Mouse (Mus musculus): Measurements from ENCODE around the gene Zfp87. TPM values are rescaled to one million over a fixed set of nuclear protein-coding genes. Genes with fewer than 3 reads are reported as not detected.

Zfp87 gene
- total RNA-seq (2015), result 25.4 and 25.5 TPM in 2 replicates
- total RNA-seq (2017), result 12.9 and 22.4 TPM in 2 replicates

DNA sequence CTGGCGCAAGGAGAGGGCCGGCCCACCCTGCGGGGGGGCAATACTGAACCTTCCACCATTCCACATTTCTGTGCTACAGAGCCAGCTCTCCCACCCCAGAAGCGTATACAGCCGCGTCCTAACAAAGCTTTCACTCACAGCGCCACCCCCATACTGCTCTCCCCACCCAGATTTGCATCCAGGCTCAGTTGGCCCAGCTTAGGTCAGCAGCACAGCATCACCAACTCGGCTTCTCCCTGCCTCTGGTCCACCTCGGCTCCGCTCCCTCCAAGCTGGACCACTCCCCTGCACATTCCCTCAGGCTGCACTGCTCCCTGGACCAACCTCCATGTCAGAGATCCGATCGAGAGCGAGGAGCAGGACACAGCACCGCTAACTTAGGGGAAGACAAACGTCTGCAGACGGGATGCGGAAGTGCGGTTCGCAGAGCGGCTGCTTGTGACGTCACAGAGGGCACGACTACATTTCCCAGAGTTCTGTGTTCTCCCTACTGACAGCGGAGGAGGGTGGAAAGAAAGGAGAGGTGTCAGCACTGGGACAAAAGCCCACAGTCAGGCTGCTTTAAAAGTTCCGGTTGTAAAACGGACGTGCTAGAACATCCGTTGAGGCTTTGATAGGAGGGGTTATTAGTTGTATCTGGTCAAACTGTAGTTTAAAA, at the start of gene Zfp87, which contains the start of gene Gm26965:
Zfp87 (minus strand) TSS at position 425 of the 658 bp plus-strand sequence.
Gm26965 (minus strand) TSS at position 399 of the 658 bp plus-strand sequence.
- peak; percentile 97 for ATAC-seq (replicated peaks; ENCODE audit: poor library complexity)

DNA sequence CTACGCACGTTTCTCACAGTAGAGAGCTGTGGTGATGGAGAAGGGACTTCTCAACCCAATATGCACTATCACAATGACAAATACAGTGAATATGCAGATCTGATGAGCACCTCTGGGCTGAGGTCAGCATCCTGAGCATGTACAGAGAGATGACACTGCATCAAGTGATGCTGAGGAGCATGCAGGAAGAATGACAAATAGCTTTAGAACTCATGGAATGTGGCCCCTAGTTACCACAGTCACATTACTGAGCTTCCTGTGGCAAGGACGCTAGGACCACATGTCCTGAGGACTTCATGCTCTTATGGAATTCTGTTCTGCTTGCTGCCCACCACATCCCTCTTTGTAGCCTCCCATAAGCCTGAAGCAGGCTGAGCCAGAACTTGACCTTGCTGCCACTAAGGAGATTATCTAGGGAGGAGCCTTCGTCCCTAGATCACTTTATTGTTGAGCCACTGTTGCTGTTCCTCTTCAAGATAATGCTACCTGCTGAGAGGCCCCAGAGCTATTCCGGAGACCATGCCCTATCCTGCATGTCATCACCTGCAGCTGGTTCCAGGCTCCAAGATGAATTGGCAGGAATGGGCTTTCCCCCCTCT, 46.7 kb upstream of the Zfp87 start:
- no peak for ATAC-seq (replicated peaks; ENCODE audit: poor library complexity)

DNA sequence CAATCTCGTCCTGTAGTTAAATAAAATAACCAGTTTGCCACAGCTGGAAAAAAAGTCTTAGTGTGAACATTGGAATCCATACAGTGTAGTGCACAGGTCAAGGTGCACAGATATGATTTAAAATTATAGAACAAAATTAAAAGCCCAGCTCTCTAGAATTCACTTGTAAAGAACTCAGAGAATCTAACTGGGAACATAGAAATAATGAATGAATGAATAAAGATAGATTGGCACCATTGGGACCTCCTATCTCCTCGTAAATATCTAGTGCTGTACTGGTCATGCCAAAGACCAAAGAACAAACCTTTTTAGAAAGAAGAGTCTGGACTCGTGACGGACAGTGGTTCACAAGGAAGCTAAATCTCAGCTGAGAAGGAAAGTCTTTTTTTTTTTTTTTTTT, 27.8 kb upstream of the Zfp87 start, which contains the start of gene Zfp748:
Zfp748 (minus strand) TSS at position 101 of the 400 bp plus-strand sequence.
- no peak for ATAC-seq (replicated peaks; ENCODE audit: poor library complexity)

DNA sequence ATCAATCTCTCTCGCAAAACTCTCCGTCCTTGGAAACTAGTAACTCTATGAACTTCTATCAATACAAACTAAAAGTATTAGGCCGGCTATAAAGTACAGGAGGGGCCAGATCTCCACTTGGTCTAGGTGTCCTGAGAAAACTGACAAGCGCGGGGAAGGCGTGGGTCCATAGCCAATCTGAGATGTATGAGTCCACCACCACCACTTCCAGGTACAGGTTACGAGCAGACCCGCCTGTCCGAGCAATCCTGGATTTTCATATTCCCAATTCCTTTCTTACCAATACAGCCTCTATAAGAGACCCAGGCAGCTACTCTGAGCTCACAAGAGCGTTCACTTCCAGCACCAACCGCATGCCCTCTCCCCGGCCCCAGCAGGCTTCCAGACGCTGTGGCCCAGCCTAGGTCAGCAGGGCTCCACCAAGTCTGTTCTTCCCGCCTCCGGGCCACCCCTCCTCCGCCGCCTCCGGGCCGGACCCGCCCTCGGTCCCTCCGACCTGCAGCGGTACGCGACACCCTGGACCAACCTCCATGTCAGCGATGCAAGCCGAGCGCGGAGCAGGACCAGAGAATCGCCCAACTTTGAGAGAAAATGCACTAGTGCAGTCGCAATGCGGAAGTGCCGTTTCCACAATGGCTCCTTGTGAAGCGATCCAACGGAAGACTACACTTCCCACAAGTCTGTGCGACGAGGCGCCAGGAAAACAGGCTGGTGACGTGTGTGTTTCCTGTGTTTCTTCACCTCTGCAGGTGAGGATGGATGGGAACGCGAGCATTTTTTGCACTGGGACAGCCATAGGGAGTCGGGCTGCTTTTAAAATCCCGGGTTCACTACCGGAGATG, 26.7 kb upstream of the Zfp87 start:
- peak; percentile 98 for ATAC-seq (replicated peaks; ENCODE audit: poor library complexity)

DNA sequence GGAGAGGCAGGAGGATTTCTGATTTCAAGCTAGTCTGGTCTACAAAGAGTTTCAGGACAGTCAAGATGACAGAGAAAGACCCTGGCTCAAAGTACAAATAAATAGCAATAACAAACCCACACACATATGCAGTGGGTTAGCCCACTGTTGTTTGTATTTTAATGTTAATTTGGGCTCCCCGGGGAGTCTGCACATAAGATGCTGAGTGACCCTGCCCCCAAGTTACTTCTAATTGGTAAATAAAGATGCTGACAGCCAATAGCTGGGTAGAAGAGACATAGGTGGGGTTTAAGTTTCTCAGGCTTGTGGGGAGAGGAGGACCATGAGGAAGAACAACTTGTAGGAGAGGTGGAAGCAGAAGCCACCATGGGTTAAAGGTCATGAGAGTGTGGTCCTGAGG, 20.0 kb upstream of the Zfp87 start:
- no peak for ATAC-seq (replicated peaks; ENCODE audit: poor library complexity)

DNA sequence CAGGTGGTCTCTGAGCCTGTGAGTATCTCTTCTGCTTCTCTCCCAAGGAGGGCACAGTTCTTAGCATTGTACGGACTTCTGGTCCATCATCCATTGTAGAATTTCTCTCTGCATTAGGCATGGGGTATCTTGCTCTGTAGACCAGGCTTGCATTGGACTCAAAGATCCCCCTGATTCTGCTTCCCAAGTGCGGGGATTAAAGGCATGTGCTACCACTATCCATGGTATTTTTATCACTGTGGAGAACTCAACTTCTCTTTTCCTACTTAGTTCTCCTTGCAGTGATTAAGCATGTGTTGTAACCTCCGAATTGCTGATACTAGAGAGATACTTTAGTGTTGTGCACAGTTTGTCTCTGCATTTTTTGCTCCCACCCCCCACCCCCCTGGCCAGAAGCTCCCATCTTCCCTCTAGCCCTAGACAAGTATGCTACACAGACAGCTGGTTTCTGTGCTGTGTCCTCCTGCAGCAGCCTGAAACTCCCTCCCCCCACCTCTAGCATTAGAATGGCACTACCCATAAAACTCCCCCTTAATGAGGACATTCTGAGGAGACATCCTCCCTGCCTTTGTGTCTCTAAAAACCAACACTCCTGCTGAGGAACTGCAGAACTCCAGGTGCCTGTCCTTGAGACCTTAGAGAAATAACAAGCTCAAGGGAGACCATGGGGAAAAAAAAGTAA, 1.2 kb upstream of the Zfp87 start:
- no peak for ATAC-seq (replicated peaks; ENCODE audit: poor library complexity)

DNA sequence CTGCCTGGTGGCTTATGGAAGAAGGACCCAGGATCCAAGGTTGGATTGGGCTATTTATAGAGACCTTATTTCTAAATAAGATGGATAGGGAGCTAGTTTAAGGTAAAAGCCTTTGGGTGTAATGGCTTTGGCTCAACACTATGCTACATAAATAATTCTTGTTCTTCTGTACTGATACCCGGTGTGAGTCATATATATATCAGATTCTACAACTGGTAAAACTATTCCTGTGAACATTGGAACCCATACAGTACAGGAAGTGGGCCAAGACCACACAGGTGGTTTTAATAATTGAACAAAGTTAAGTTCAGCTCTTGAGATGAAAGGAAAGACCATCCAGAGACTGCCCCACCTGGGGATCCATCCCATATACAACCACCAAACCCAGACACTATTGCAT, 25.1 kb downstream of the Zfp87 start:
- no peak for ATAC-seq (replicated peaks; ENCODE audit: poor library complexity)

DNA sequence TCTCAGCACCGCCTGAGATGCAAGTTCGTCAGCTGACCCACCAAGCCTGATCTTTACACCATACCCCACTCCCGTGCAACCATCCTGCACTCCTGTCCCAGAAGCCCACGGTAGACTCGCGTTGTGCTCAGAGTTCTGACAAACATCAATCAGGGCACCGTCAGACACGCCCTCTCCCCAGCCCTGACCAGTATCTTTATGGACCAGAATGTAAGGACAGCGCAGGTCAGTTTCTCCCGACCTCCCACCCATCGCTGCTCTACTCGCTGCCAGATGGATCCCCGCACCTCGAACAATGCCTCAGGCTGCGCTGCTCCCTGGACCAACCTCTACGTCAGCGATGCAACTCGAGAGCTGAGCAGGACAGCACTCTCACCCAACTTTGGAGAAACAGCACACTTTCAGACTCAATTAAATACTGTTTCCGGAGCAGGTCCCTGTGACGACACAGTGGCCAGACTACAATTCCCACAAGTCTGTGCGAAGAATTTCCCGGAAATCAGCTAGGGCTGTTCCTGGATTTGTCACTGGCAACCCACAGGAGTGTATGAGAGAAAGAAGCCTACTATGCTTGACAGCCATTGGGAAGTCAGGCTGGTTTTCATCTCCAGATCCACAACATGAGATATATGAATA, 25.8 kb downstream of the Zfp87 start, which contains the start of gene Zfp58:
Zfp58 (minus strand) TSS at position 472 of the 636 bp plus-strand sequence.
- peak; percentile 97 for ATAC-seq (replicated peaks; ENCODE audit: poor library complexity)

DNA sequence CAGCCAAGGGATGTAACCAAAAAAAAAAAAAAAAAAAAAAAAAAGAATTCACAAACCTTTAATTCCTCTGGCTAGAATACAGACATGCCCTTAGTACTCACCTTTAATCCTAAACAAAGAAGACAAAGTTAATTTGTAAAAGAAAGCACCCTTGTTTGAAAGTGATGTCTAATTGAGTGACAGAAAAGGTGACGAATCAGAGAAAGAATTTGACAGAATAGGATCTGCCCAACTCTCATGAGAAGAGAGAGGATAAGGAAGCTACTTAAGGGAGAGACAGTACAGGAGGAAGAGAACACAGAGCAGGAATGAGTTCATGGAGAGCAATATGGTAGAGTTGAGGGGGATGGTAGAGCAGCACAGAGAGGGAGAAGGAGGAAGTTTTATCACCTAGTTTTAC, 30.3 kb downstream of the Zfp87 start:
- ATAC-seq (replicated peaks; ENCODE audit: poor library complexity), result no peak

DNA sequence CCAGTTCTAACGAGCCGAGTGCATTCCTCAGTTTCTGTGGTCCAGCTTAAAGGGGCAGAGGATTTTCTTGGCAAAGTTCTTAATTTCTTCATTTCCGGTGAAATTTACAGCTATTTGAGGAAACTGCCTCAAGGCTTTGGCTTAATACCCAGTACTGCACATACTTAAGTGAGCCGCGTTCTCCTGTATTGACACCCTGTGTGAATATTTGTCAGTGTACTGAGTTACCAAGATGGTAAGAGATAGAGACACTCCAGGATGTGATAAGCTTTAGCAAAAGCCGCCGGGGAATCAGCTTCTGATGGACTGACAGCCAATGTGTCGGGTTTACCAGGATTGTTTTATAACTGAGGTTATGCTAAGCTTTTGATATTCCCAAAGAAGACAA, 41.6 kb downstream of the Zfp87 start:
- ATAC-seq (replicated peaks; ENCODE audit: poor library complexity), result peak; percentile 30

DNA sequence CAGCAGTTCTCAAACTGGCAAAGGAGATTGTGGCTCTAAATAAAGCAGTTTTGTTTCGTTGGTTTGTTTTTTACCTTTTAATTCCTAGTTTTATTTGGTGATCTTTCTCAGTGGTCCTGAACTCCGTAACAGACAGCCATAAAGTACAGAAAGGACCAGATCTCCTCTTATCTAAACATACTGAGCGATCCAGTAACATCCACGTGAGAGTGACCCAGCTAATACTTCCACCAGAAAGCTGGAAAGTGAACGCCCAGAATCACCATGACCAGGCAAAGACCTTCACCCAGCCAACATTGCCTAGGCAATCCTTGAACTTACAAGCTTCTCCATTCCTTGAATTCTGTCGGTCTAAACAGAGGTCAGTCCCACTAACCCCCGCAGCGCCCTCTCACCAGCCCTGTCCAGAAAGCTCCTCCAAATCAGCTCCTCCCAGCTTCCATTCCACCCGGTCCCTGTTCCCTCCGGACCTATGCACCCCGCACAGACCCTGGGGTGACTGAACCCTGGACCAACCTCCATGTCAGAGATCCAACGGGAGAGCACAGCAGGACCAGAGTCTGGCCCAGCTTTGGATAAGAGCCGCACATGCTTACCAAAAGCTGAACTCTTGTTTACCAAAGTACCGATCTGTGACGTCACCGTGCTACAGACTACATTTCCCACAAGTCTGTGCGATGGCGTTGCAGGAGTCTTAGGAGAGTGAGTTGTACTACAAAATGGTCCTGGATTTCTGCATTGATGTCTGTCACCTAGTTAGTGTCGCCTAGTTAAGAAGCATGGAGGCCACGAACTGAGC, 42.2 kb downstream of the Zfp87 start, which contains the start of gene Zfp874b:
Zfp874b (minus strand) TSS at position 634 of the 799 bp plus-strand sequence.
- peak; percentile 95 for ATAC-seq (replicated peaks; ENCODE audit: poor library complexity)

DNA sequence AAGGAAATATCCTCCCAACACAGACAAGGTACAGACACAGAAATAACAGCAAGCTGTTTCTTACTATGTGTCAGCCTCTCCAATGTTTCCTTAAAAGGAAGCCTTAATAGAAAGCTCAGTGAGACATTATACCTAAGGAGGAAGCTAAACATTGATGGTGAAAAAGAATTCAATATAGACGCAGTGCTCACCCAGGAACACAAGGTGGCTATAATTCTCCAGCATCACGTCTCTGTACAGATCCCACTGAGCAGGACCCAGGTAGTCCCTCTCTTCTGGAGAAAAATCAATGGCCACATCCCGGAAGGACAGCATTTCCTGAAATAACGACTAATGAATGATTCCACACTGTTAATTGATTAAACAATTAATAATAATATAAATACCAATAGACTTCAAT, 44.4 kb downstream of the Zfp87 start:
- ATAC-seq (replicated peaks; ENCODE audit: poor library complexity), result no peak; the same call in 1 of the 2 replicates

DNA sequence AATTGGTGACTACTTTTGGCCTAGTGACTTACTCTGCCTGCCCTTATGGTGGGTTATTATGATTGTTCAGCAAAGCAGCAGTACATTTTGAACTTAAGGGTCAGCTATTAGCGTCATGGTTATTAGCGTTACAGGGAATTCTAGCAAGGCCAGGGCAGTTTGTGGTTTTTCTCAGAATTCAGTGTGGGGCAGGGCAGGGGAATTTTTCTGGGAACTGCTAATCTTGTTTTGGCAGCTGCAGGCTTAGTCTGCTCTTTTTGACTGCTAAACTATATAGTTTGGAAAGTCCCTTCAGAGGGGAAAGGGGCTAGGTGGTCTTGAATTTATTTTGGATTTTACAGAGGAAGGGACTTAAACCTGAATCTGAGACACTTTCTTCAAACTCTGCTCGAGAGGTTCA, 56.7 kb downstream of the Zfp87 start:
- ATAC-seq (replicated peaks; ENCODE audit: poor library complexity), result no peak

Other genes starting within 250 kb of the Zfp87 start
- 8.0 and 8.1 TPM in 2 replicates for gene Zfp458, start 247.7 kb downstream of the Zfp87 start, total RNA-seq (2015)
- gene Zfp458, start 247.7 kb downstream of the Zfp87 start, total RNA-seq (2017), result 5.7 and 6.4 TPM in 2 replicates
- gene Zfp457, start 219.7 kb downstream of the Zfp87 start, total RNA-seq (2015), result 0.24 and 0.81 TPM in 2 replicates
- gene Zfp457, start 219.7 kb downstream of the Zfp87 start, total RNA-seq (2017), result 1.6 TPM in 1 of 2 replicates, not detected in the other
- 5.7 and 8.7 TPM in 2 replicates for gene Zfp595, start 193.6 kb downstream of the Zfp87 start, total RNA-seq (2015)
- gene Zfp595, start 193.6 kb downstream of the Zfp87 start, total RNA-seq (2017), result 3.7 and 8.6 TPM in 2 replicates
- gene Gm28044, start 165.6 kb downstream of the Zfp87 start, total RNA-seq (2015), result 0.72 and 1.5 TPM in 2 replicates
- 17.2 and 21.1 TPM in 2 replicates for gene Gm28044, start 165.6 kb downstream of the Zfp87 start, total RNA-seq (2017)
- 10.4 and 12.6 TPM in 2 replicates for gene Zfp953, start 165.6 kb downstream of the Zfp87 start, total RNA-seq (2015)
- gene Zfp953, start 165.6 kb downstream of the Zfp87 start, total RNA-seq (2017), result 7.4 and 10.9 TPM in 2 replicates
- gene Gm28041, start 150.4 kb downstream of the Zfp87 start, total RNA-seq (2015), result 1.7 and 2.1 TPM in 2 replicates
- 1.00 and 1.2 TPM in 2 replicates for gene Gm28041, start 150.4 kb downstream of the Zfp87 start, total RNA-seq (2017)
- 4.8 and 5.2 TPM in 2 replicates for gene Zfp456, start 150.4 kb downstream of the Zfp87 start, total RNA-seq (2015)
- 3.5 and 4.8 TPM in 2 replicates for gene Zfp456, start 150.4 kb downstream of the Zfp87 start, total RNA-seq (2017)
- gene Zfp429, start 126.4 kb downstream of the Zfp87 start, total RNA-seq (2015), result 10.0 and 10.4 TPM in 2 replicates
- 5.2 and 10.9 TPM in 2 replicates for gene Zfp429, start 126.4 kb downstream of the Zfp87 start, total RNA-seq (2017)
- 2.2 and 2.5 TPM in 2 replicates for gene Zfp459, start 104.8 kb downstream of the Zfp87 start, total RNA-seq (2015)
- gene Zfp459, start 104.8 kb downstream of the Zfp87 start, total RNA-seq (2017), result 0.27 and 0.67 TPM in 2 replicates
- 7.3 and 13.1 TPM in 2 replicates for gene Zfp874a, start 74.6 kb downstream of the Zfp87 start, total RNA-seq (2015)
- 10.3 and 13.5 TPM in 2 replicates for gene Zfp874a, start 74.6 kb downstream of the Zfp87 start, total RNA-seq (2017)
- gene Zfp874b, start 41.9 kb downstream of the Zfp87 start, total RNA-seq (2015), result 7.8 and 10.4 TPM in 2 replicates
- 5.9 and 8.1 TPM in 2 replicates for gene Zfp874b, start 41.9 kb downstream of the Zfp87 start, total RNA-seq (2017)
- 8.5 and 11.6 TPM in 2 replicates for gene Zfp58, start 25.6 kb downstream of the Zfp87 start, total RNA-seq (2015)
- gene Zfp58, start 25.6 kb downstream of the Zfp87 start, total RNA-seq (2017), result 12.3 and 14.5 TPM in 2 replicates
- gene Gm26965, start within 50 bp of the Zfp87 start, total RNA-seq (2015), result not detected in 2 replicates
- gene Gm26965, start within 50 bp of the Zfp87 start, total RNA-seq (2017), result not detected in 2 replicates
- 14.2 and 15.3 TPM in 2 replicates for gene Zfp748, start 27.7 kb upstream of the Zfp87 start, total RNA-seq (2015)
- 11.5 and 21.2 TPM in 2 replicates for gene Zfp748, start 27.7 kb upstream of the Zfp87 start, total RNA-seq (2017)
- 14.6 and 16.7 TPM in 2 replicates for gene Zfp729b, start 83.5 kb upstream of the Zfp87 start, total RNA-seq (2015)
- 14.6 and 15.4 TPM in 2 replicates for gene Zfp729b, start 83.5 kb upstream of the Zfp87 start, total RNA-seq (2017)
- 2.3 TPM in 1 of 2 replicates, not detected in the other for gene Gm49345, start 111.6 kb upstream of the Zfp87 start, total RNA-seq (2015)
- gene Gm49345, start 111.6 kb upstream of the Zfp87 start, total RNA-seq (2017), result not detected in 2 replicates
- gene Zfp729a, start 111.6 kb upstream of the Zfp87 start, total RNA-seq (2015), result 8.5 and 14.1 TPM in 2 replicates
- 9.3 and 13.5 TPM in 2 replicates for gene Zfp729a, start 111.6 kb upstream of the Zfp87 start, total RNA-seq (2017)
- gene Zfp738, start 160.9 kb upstream of the Zfp87 start, total RNA-seq (2015), result 12.8 and 14.1 TPM in 2 replicates
- gene Zfp738, start 160.9 kb upstream of the Zfp87 start, total RNA-seq (2017), result 12.1 and 20.7 TPM in 2 replicates
- 19.3 TPM in 2 replicates for gene Zfp65, start 203.0 kb upstream of the Zfp87 start, total RNA-seq (2015)
- 12.3 and 20.4 TPM in 2 replicates for gene Zfp65, start 203.0 kb upstream of the Zfp87 start, total RNA-seq (2017)
- gene Zfp85, start 229.1 kb upstream of the Zfp87 start, total RNA-seq (2015), result 8.0 and 9.5 TPM in 2 replicates
- gene Zfp85, start 229.1 kb upstream of the Zfp87 start, total RNA-seq (2017), result 6.7 and 8.7 TPM in 2 replicates